Mouse (Mus musculus): ENCODE results near the gene Lmna.

Gene Lmna

GRCm38 (mm10) chr3:88539397-88539796 is 29.6 kb upstream of the Lmna start:
- no peak for DNase-seq (ENCODE audit: low spot score in 2 of 2)

GRCm38 (mm10) chr3:88538271-88539145 is 28.8 kb upstream of the Lmna start:
- DNase-seq (ENCODE audit: low spot score in 2 of 2) = no peak

GRCm38 (mm10) chr3:88537146-88537545 is 27.4 kb upstream of the Lmna start:
- DNase-seq (ENCODE audit: low spot score in 2 of 2) = no peak

GRCm38 (mm10) chr3:88536103-88536930 is 26.6 kb upstream of the Lmna start:
- peak; percentile 86 to 88 for DNase-seq (ENCODE audit: low spot score in 2 of 2)

DNA sequence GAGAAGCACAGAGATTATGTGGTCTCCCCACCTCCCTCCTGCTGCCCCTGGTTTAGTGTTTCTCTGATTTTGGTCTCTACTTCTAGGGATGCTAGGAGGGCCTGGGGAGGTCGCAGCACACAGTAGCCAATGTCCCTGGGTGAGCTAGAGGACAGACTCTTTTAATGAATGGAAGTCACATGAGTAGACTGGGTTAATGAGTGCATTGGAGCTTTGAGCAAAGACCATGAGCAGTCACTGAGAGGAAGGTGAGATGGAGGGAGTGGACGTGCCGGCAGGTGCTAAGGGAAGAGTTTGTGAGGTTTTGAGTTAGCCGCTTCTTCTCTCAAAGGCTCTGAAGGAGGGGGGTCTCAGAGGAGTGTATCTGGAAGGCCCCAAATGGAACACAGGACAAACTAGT is 25.8 kb upstream of the Lmna start:
- DNase-seq (ENCODE audit: low spot score in 2 of 2) = no peak

GRCm38 (mm10) chr3:88535005-88535404 is 25.2 kb upstream of the Lmna start:
- DNase-seq (ENCODE audit: low spot score in 2 of 2) = no peak

GRCm38 (mm10) chr3:88533706-88534105 is 23.9 kb upstream of the Lmna start:
- no peak for DNase-seq (ENCODE audit: low spot score in 2 of 2)

DNA sequence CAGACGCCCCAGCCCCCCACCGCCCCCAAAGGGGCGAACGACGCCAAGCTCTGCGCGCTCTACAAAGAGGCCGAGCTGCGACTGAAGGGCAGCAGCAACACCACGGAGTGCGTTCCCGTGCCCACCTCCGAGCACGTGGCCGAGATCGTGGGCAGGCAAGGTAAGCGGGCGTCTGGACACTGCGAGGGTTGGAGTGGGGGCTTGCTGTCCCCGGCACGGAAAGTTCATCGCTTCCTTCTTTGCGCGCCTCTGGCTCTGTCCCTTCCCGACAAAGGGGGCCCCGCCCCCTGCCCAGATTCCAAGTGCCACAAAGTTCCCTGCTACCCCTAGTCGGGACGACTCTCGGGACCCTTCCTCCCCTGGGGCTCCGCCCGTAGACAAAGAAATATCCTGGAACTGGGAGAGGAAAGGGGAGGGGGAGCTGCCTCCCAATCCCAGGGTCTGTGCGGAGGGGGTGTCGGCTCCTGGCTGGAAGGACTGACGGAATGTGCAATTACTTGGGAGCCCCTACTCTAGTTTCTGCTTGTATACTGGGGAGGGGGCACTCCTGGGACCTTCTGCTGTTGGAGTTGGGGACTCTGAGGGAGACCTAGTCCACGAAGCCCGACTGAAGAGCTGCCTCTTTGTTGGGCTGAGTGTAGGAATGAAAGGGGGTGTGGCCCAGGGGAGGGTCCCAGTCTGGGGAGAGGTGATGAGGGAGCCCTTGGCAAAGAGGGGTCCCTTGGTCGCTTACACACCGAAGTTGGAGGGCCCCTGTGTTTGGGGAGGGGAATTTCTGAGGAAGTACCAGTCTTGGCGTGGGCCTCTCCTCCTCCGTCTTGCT is 23.1 kb upstream of the Lmna start:
- DNase-seq (ENCODE audit: low spot score in 2 of 2) = no peak

- DNase-seq (ENCODE audit: low spot score in 2 of 2) = no peak
Observed at GRCm38 (mm10) chr3:88532299-88532674, 22.5 kb upstream of the Lmna start, which contains the start of gene Mex3a. TSS of gene Mex3a (plus strand) at chr3:88532395.

GRCm38 (mm10) chr3:88531348-88532298 is 21.9 kb upstream of the Lmna start:
- peak; percentile 78 to 85 for DNase-seq (ENCODE audit: low spot score in 2 of 2)

DNA sequence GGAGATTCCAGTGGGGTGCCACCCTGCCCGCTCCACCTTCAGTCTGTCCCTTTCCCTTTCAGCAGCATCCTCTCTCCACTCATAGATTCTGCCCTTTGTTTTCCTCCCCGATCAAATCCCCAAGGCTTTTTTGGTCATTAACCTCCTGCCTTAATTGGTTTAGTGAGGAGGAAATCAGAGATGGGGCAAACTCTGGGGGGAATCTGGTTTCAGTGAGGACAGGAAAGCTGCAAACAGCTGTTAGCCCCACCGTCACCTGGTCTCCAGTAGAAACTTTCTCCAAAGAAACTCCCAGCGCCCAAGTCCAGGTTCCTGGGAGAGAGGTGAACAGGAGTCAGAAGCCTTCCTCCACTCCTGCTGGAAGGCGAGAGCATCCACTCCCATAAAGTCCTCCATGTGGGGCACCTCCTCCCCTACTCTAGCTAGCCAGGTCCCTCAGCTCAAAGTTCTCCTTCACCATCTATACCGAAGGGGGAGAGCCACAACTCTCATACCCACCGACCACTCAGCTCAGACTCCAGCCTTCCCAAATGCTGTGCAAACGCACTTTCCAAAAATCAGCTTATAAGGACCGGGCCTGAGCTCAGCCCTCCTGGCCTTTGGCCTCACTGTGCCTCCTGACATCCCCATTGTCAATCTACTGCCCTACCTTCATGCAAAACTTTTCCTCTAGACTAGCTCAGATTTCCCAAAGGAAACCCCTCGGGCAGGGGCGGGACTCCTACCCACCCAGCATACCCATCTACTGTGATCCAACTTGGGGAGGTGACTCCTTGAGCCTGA is 20.5 kb upstream of the Lmna start:
- DNase-seq (ENCODE audit: low spot score in 2 of 2) = no peak

DNA sequence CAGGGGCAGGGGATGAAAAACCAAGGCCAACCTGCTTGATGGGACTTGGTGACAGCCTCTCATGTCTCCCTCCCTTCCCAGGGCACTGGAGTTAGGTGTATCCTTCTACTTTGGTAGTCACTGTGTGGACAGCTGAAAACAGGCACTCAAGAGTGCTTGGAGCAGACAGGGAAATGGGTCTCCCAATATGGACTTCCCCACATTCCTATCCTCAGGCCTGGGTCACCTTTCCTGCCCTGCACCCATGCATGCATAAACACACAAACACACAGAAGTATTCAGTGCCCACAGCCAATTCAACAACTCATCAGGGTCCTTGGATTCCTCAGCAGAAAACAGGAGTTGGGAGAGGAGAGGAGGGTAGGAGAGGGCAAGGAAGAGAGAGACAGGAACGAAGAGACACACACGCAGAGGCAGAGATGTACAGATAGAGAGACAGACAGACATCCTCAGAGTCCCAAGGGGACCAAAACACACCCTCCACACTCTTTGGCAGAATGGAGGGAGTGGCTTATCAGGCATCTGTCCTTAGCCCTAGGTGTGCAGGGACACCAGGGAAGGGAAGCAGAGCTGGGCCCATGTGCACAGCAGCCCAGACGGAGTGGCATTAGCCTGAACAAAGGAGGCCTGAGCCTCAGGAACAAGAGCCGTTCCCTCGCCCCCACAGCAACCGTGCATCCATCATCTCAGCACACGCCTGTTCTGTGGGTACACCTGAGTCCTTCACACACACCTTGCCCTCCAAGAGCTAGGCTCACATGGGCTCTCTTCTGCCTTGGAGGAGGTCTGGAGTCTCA is 19.6 kb upstream of the Lmna start:
- DNase-seq (ENCODE audit: low spot score in 2 of 2) = no peak

- DNase-seq (ENCODE audit: low spot score in 2 of 2) = no peak
Observed at GRCm38 (mm10) chr3:88528646-88529045, 18.9 kb upstream of the Lmna start.

DNA sequence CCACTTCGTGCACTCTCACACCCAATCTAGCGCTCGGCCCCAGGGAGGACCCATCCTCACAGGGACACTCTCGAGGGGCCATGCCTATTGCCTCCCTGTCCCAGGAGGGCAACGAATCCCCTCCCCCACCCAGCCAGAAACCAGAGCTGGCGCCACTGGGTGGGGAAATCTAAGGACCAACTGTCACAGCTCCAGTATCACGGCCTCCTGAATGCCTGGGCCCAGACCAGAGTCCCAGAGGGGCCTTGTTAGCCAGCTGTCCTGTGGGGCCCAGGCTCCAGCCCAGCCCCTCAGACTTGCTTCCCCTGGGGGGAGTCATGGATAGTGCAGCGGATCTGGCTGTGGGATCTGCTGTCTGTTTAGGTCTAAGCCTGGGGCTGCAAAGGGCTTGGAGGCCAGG is 17.8 kb upstream of the Lmna start:
- no peak for DNase-seq (ENCODE audit: low spot score in 2 of 2)

- DNase-seq (ENCODE audit: low spot score in 2 of 2) = peak; percentile 84 to 86
Observed at GRCm38 (mm10) chr3:88526157-88527131, 16.7 kb upstream of the Lmna start.

DNA sequence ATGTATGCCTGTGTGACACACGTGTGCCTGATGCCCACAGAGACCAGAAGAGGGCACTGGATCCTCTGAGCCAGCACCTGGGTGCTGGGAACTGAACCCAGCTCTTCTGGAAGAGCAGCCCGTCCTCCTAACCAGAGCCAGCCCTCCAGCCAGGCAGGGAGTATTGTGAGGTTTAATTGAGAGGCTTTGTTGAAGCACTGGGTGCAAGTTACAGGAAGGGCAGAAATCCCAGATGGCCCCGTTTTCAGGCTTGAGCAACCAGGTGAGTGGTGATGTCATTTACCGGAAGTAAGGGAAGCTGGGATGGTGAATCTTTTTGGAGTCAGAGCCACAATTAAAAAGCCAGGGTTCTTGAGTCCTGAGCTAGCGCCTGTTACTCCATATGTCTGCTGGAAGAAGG is 15.3 kb upstream of the Lmna start:
- no peak for DNase-seq (ENCODE audit: low spot score in 2 of 2)

DNA sequence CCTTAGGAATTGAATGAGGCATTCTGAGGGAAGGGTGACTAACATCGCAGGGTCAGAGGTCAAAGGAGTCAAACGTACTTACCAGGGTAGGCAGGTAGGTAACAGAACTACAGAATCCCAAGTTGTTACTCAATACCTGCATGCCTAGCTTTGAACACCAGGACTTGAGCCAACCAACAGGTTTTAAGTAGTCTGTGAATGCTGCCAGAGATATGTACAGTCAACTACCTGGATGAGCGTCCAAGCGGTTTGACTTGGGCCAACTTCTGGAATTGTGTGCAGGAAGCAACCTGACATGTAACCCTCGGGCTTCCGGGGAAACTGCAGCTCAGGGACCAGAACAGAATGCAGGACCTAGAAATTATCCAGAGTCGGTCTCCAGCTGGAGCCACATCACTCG is 13.3 kb upstream of the Lmna start:
- DNase-seq (ENCODE audit: low spot score in 2 of 2) = no peak

- peak; percentile 67 to 70 for DNase-seq (ENCODE audit: low spot score in 2 of 2)
Observed at GRCm38 (mm10) chr3:88521803-88522331, 12.1 kb upstream of the Lmna start.
